Mouse (Mus musculus) CD8-positive naive resting alpha-beta T cell, adult 2 months (primary cell): ENCODE results near the gene Robo1.

Source experiments
- DNase-seq, 2 experiments: peaks; one replicate each; pipeline ENCODE4 v3.0.0; 2022; ENCODE audit warnings: low read depth in 2 of 2, low spot score in 2 of 2

Robo1 gene

GRCm38 (mm10) chr16:72735175-72735574 is 427.1 kb downstream of the Robo1 start:
- no peak for DNase-seq

- no peak for DNase-seq
These were observed 427.5 kb downstream of the Robo1 start for GRCm38 (mm10) chr16:72735588-72735987.

GRCm38 (mm10) chr16:72737154-72737553 is 429.0 kb downstream of the Robo1 start:
- DNase-seq: no peak

- no peak for DNase-seq
These were observed 432.1 kb downstream of the Robo1 start for GRCm38 (mm10) chr16:72740218-72740617.

- no peak for DNase-seq
These were observed 439.6 kb downstream of the Robo1 start for GRCm38 (mm10) chr16:72747696-72748095.

GRCm38 (mm10) chr16:72765128-72765913 is 457.2 kb downstream of the Robo1 start:
- DNase-seq: no peak

- no peak for DNase-seq
These were observed 461.2 kb downstream of the Robo1 start for GRCm38 (mm10) chr16:72769214-72769834.

- DNase-seq: no peak
These were observed 464.2 kb downstream of the Robo1 start for GRCm38 (mm10) chr16:72772348-72772747.

- no peak for DNase-seq
These were observed 464.9 kb downstream of the Robo1 start for GRCm38 (mm10) chr16:72773034-72773433.

- DNase-seq: no peak
These were observed 470.4 kb downstream of the Robo1 start for GRCm38 (mm10) chr16:72778520-72778919.

- no peak for DNase-seq
These were observed 474.1 kb downstream of the Robo1 start for GRCm38 (mm10) chr16:72782171-72782570.

- DNase-seq: no peak
These were observed 478.0 kb downstream of the Robo1 start for GRCm38 (mm10) chr16:72786079-72786478.

GRCm38 (mm10) chr16:72786636-72787035 is 478.5 kb downstream of the Robo1 start:
- no peak for DNase-seq

GRCm38 (mm10) chr16:72788017-72788416 is 479.9 kb downstream of the Robo1 start:
- no peak for DNase-seq

- no peak for DNase-seq
These were observed 483.1 kb downstream of the Robo1 start for GRCm38 (mm10) chr16:72791181-72791705.

GRCm38 (mm10) chr16:72794692-72795378 is 486.7 kb downstream of the Robo1 start:
- no peak for DNase-seq

GRCm38 (mm10) chr16:72795379-72795712 is 487.2 kb downstream of the Robo1 start:
- no peak for DNase-seq

GRCm38 (mm10) chr16:72798405-72798949 is 490.4 kb downstream of the Robo1 start:
- no peak for DNase-seq

GRCm38 (mm10) chr16:72800121-72800749 is 492.1 kb downstream of the Robo1 start:
- DNase-seq: no peak

GRCm38 (mm10) chr16:72800788-72801187 is 492.7 kb downstream of the Robo1 start:
- no peak for DNase-seq

- no peak for DNase-seq
These were observed 500.2 kb downstream of the Robo1 start for GRCm38 (mm10) chr16:72808351-72808750.
